Comparison of ENCODE assay signal across 10 mouse cellular contexts in genomic region chr12:100262846-100263245, GRCm38 (mm10).
"Had no signal": no experiment of that assay in that cellular context is flagged by ENCODE, and none has a peak within 500 bp of the region (broad histone marks: within the 10 kb centered on the region; RNA-seq: fewer than 3 reads in every experiment).

No protein-coding gene starts in this region.

- DNase-seq: kidney, adult 9 months; kidney, postnatal 36 days; right cerebral cortex, postnatal 4 days; spleen, adult 18-20 months; thymus, postnatal 36 days had no signal

- H3K4me3 ChIP-seq: limb, embryonic 15.5 days; liver, embryonic 12.5 days; lung, embryonic 15.5 days; midbrain, embryonic 12.5 days had no signal

- H3K27ac ChIP-seq: kidney, postnatal 0 days; limb, embryonic 15.5 days; liver, embryonic 12.5 days; lung, embryonic 15.5 days; midbrain, embryonic 12.5 days had no signal
